ENCODE assay signal across 8 mouse cellular contexts in genomic region chr11:120485251-120485650, GRCm38 (mm10). TPM values are rescaled to one million over a fixed set of nuclear protein-coding genes. Genes with fewer than 3 reads are reported as not detected.
DNase-seq lines count a peak whose midpoint lies in the region; ATAC-seq and TF ChIP-seq lines count a peak whose summit lies in the region.

No protein-coding gene starts in this region.

- no peak for DNase-seq in gastrocnemius, adult 2 months
- DNase-seq in gastrocnemius, adult 18-20 months (ENCODE audit: low spot score) = no peak
- DNase-seq in G1E (ENCODE audit: low spot score) = no peak
- no peak for DNase-seq in hindbrain, postnatal 0 days (ENCODE audit: low spot score)
- no peak for DNase-seq in right cerebral cortex, postnatal 14 days
- no peak for DNase-seq in retina, postnatal 1 day

- H3K4me3 ChIP-seq in gastrocnemius, adult 2 months = peak overlapping the region; percentile 93
- H3K4me3 ChIP-seq in G1E (ENCODE audit: low read depth, low read length) = peak overlapping the region; percentile 97
- H3K4me3 ChIP-seq in hindbrain, postnatal 0 days (ENCODE audit: low read length) = peak overlapping the region; percentile 97
- peak overlapping the region; percentile 95 for H3K4me3 ChIP-seq in liver, embryonic 16.5 days (ENCODE audit: low read depth, low read length)

- H3K27ac ChIP-seq in gastrocnemius, adult 2 months = peak overlapping the region; percentile 98
- H3K27ac ChIP-seq in hindbrain, postnatal 0 days = peak overlapping the region; percentile 88; the same call in 1 of the 2 replicates
- H3K27ac ChIP-seq in liver, embryonic 16.5 days (ENCODE audit: low read length) = peak overlapping the region; percentile 72

- H3K9me3 ChIP-seq in G1E (replicated peaks) = no peaks in the 10 kb centered on the region
- no peaks in the 10 kb centered on the region for H3K9me3 ChIP-seq in hindbrain, postnatal 0 days (ENCODE audit: low read length)
- H3K9me3 ChIP-seq in liver, embryonic 16.5 days (replicated peaks; ENCODE audit: control insufficient read depth, low read length) = no peaks in the 10 kb centered on the region

- no peak for ATAC-seq in G1E (ENCODE audit: extremely low read depth, insufficient number of reproducible peaks, low FRiP score, poor library complexity, severe bottlenecking)
- no peak for ATAC-seq in hindbrain, postnatal 0 days
- ATAC-seq in liver, embryonic 16.5 days (ENCODE audit: low read depth) = no peak
- ATAC-seq in monocyte, adult 5-6 weeks (replicated peaks; ENCODE audit: insufficient number of reproducible peaks, low FRiP score, low TSS enrichment, poor library complexity, severe bottlenecking) = no peak

- H3K36me3 ChIP-seq in G1E (replicated peaks) = peaks cover 86% of the 10 kb centered on the region
- peaks cover 38% of the 10 kb centered on the region for H3K36me3 ChIP-seq in hindbrain, postnatal 0 days (ENCODE audit: insufficient read depth, low read length)
- peaks cover 32% of the 10 kb centered on the region for H3K36me3 ChIP-seq in liver, embryonic 16.5 days (ENCODE audit: control insufficient read depth, insufficient read depth)

- H3K9ac ChIP-seq in hindbrain, postnatal 0 days (replicated peaks; ENCODE audit: low read length) = peak overlapping the region; percentile 92
- H3K9ac ChIP-seq in liver, embryonic 16.5 days (ENCODE audit: low read depth, low read length) = peak overlapping the region; percentile 84

- no peaks in the 10 kb centered on the region for H3K27me3 ChIP-seq in G1E (ENCODE audit: insufficient read depth, low read length)
- no peaks in the 10 kb centered on the region for H3K27me3 ChIP-seq in hindbrain, postnatal 0 days (ENCODE audit: insufficient read depth, low read length)
- H3K27me3 ChIP-seq in liver, embryonic 16.5 days (ENCODE audit: control insufficient read depth, insufficient read depth, low read depth, low read length) = no peaks in the 10 kb centered on the region

- H3K4me1 ChIP-seq in G1E (ENCODE audit: insufficient read depth, low read depth, low read length) = peaks cover 67% of the 10 kb centered on the region
- H3K4me1 ChIP-seq in hindbrain, postnatal 0 days (ENCODE audit: insufficient read depth, low read length) = peaks cover 9% of the 10 kb centered on the region; the same call in 1 of the 2 replicates
- peaks cover 30% of the 10 kb centered on the region for H3K4me1 ChIP-seq in liver, embryonic 16.5 days (ENCODE audit: control insufficient read depth, low read depth, low read length)

- TF ChIP-seq CTCF in gastrocnemius, adult 2 months (IDR thresholded peaks at IDR 0.05) = no peak
- no peak for TF ChIP-seq CTCF in G1E (IDR thresholded peaks at IDR 0.05; ENCODE audit: low read depth, low read length)
- TF ChIP-seq CTCF in hindbrain, postnatal 0 days (IDR thresholded peaks at IDR 0.05; ENCODE audit: low read depth) = no peak

- WGBS in hindbrain, postnatal 0 days = 12% methylated on average over 10 of the region's 10 CpGs
- 4% methylated on average over 10 of the region's 10 CpGs for WGBS in liver, embryonic 16.5 days (ENCODE audit: insufficient replicate concordance)

- peak overlapping the region; percentile 81 for H3K4me2 ChIP-seq in hindbrain, postnatal 0 days (ENCODE audit: low read depth, low read length)
- H3K4me2 ChIP-seq in liver, embryonic 16.5 days (ENCODE audit: low read depth, low read length) = peak overlapping the region; percentile 89

- intact Hi-C loops in gastrocnemius, adult 2 months (cut with DNase I) = no loop called here

RNA-seq across cellular contexts. Expression of gene Mrpl12, which starts 0.8 kb away (rescaled TPM):
- total RNA-seq in gastrocnemius, adult 2 months (2021) = 100 to 1,000 TPM; 120 to 177 TPM
- 100 to 1,000 TPM; 130 to 136 TPM for total RNA-seq in gastrocnemius, adult 18-20 months (2021)
- total RNA-seq in G1E (2014; fragmentation: Nextera tagmentation) (60.5 and 63.2 TPM in 2 replicates), G1E (2017) (125 and 140 TPM in 2 replicates)
- polyA plus RNA-seq in G1E (2012) = 514 and 633 TPM in 2 replicates
- total RNA-seq in hindbrain, postnatal 0 days (2014; rRNA removed) = 37.5 and 52.4 TPM in 2 replicates
- polyA plus RNA-seq in hindbrain, postnatal 0 days (2015; fragmentation: Nextera tagmentation; extraction: Ambion mirVana) = 147 and 155 TPM in 2 replicates
- 81.5 and 83.1 TPM in 2 replicates for polyA plus RNA-seq in liver, embryonic 16.5 days (2015; fragmentation: Nextera tagmentation; extraction: Ambion mirVana)
- total RNA-seq in monocyte, adult 5-6 weeks (2017) = 30.7 to 37.5 TPM (median 32.4 TPM) in 3 replicates

RNA-seq across cellular contexts. Expression of gene Slc25a10, which starts 6.4 kb away (rescaled TPM):
- 1 to 10 TPM; 2.8 to 4.1 TPM for total RNA-seq in gastrocnemius, adult 2 months (2021)
- total RNA-seq in gastrocnemius, adult 18-20 months (2021) = 1 to 10 TPM; 3.3 to 4.5 TPM
- total RNA-seq in G1E (2014; fragmentation: Nextera tagmentation) (18.2 and 18.7 TPM in 2 replicates), G1E (2017) (22.1 and 27.6 TPM in 2 replicates)
- 38.7 and 45.3 TPM in 2 replicates for polyA plus RNA-seq in G1E (2012)
- total RNA-seq in hindbrain, postnatal 0 days (2014; rRNA removed) = 41.3 and 52.5 TPM in 2 replicates
- polyA plus RNA-seq in hindbrain, postnatal 0 days (2015; fragmentation: Nextera tagmentation; extraction: Ambion mirVana) = 28.0 and 28.8 TPM in 2 replicates
- polyA plus RNA-seq in liver, embryonic 16.5 days (2015; fragmentation: Nextera tagmentation; extraction: Ambion mirVana) = 37.0 and 38.9 TPM in 2 replicates
- 6.6 to 8.1 TPM (median 7.4 TPM) in 3 replicates for total RNA-seq in monocyte, adult 5-6 weeks (2017)

RNA-seq across cellular contexts. Expression of gene Arl16, which starts 17.8 kb away (rescaled TPM):
- 1 to 10 TPM; 5.6 to 6.3 TPM for total RNA-seq in gastrocnemius, adult 2 months (2021)
- 1 to 10 TPM; 4.3 to 6.2 TPM for total RNA-seq in gastrocnemius, adult 18-20 months (2021)
- total RNA-seq in G1E (2014; fragmentation: Nextera tagmentation) (18.0 and 24.5 TPM in 2 replicates), G1E (2017) (17.0 and 24.5 TPM in 2 replicates)
- polyA plus RNA-seq in G1E (2012) = 21.0 and 26.0 TPM in 2 replicates
- total RNA-seq in hindbrain, postnatal 0 days (2014; rRNA removed) = 67.2 and 113 TPM in 2 replicates
- polyA plus RNA-seq in hindbrain, postnatal 0 days (2015; fragmentation: Nextera tagmentation; extraction: Ambion mirVana) = 71.2 and 73.0 TPM in 2 replicates
- polyA plus RNA-seq in liver, embryonic 16.5 days (2015; fragmentation: Nextera tagmentation; extraction: Ambion mirVana) = 12.4 and 12.5 TPM in 2 replicates
- total RNA-seq in monocyte, adult 5-6 weeks (2017) = 4.8 to 15.5 TPM (median 14.4 TPM) in 3 replicates

RNA-seq across cellular contexts. Expression of gene Ccdc137, which starts 27.3 kb away (rescaled TPM):
- 1 to 10 TPM; 5.2 to 7.2 TPM for total RNA-seq in gastrocnemius, adult 2 months (2021)
- total RNA-seq in gastrocnemius, adult 18-20 months (2021) = 1 to 10 TPM; 5.7 to 6.2 TPM
- total RNA-seq in G1E (2014; fragmentation: Nextera tagmentation) (32.4 and 41.7 TPM in 2 replicates), G1E (2017) (41.2 and 42.8 TPM in 2 replicates)
- polyA plus RNA-seq in G1E (2012) = 44.7 and 55.5 TPM in 2 replicates
- total RNA-seq in hindbrain, postnatal 0 days (2014; rRNA removed) = 10.4 and 15.4 TPM in 2 replicates
- 17.3 and 18.7 TPM in 2 replicates for polyA plus RNA-seq in hindbrain, postnatal 0 days (2015; fragmentation: Nextera tagmentation; extraction: Ambion mirVana)
- polyA plus RNA-seq in liver, embryonic 16.5 days (2015; fragmentation: Nextera tagmentation; extraction: Ambion mirVana) = 15.0 and 15.2 TPM in 2 replicates
- total RNA-seq in monocyte, adult 5-6 weeks (2017) = 17.9 to 37.4 TPM (median 25.2 TPM) in 3 replicates

RNA-seq across cellular contexts. Expression of gene Oxld1, which starts 27.4 kb away (rescaled TPM):
- total RNA-seq in gastrocnemius, adult 2 months (2021) = 10 to 100 TPM; 19.1 to 31.8 TPM
- total RNA-seq in gastrocnemius, adult 18-20 months (2021) = 10 to 100 TPM; 18.9 to 24.7 TPM
- total RNA-seq in G1E (2014; fragmentation: Nextera tagmentation) (15.2 and 17.4 TPM in 2 replicates), G1E (2017) (24.9 and 25.6 TPM in 2 replicates)
- 16.7 and 17.1 TPM in 2 replicates for polyA plus RNA-seq in G1E (2012)
- total RNA-seq in hindbrain, postnatal 0 days (2014; rRNA removed) = 11.7 and 11.9 TPM in 2 replicates
- polyA plus RNA-seq in hindbrain, postnatal 0 days (2015; fragmentation: Nextera tagmentation; extraction: Ambion mirVana) = 13.3 and 13.6 TPM in 2 replicates
- polyA plus RNA-seq in liver, embryonic 16.5 days (2015; fragmentation: Nextera tagmentation; extraction: Ambion mirVana) = 9.1 and 9.3 TPM in 2 replicates
- total RNA-seq in monocyte, adult 5-6 weeks (2017) = 3.5 to 6.4 TPM (median 3.9 TPM) in 3 replicates
